Mouse (Mus musculus) intestine, embryonic 15.5 days (tissue): Measurements from ENCODE around the gene Vcp. TPM values are rescaled to one million over a fixed set of nuclear protein-coding genes. Genes with fewer than 3 reads are reported as not detected.

ENCODE experiments used
- ATAC-seq: fragments of 200-750 bp; cut with Nextera tagmentation; 2 replicates; pipeline ENCODE4 v1.8.0; 2017; ENCODE audit warnings: moderate TSS enrichment, moderate library complexity
- H3K27ac ChIP-seq: fragments of 300-500 bp; sonication (generic); 2 replicates; pipeline ENCODE4 v1.5.1; 2015; ENCODE audit warnings: mild to moderate bottlenecking, inconsistent platforms
- H3K27me3 ChIP-seq: fragments of 300-500 bp; sonication (generic); replicated peaks from 2 replicates; pipeline ENCODE4 v1.6.1; 2015; ENCODE audit warnings: inconsistent platforms
- H3K36me3 ChIP-seq: fragments of 300-500 bp; sonication (generic); 2 replicates; pipeline ENCODE4 v1.6.1; 2015; ENCODE audit warnings: inconsistent platforms
- H3K4me1 ChIP-seq: fragments of 300-500 bp; sonication (generic); replicated peaks from 2 replicates; pipeline ENCODE4 v1.6.1; 2015; ENCODE audit warnings: inconsistent platforms
- H3K4me2 ChIP-seq: fragments of 300-500 bp; sonication (generic); replicated peaks from 2 replicates; pipeline ENCODE4 v1.6.1; 2015; ENCODE audit warnings: mild to moderate bottlenecking, inconsistent platforms
- H3K4me3 ChIP-seq: fragments of 300-500 bp; sonication (generic); replicated peaks from 2 replicates; pipeline ENCODE4 v1.5.1; 2015; ENCODE audit warnings: inconsistent platforms
- H3K9ac ChIP-seq: fragments of 300-500 bp; sonication (generic); 2 replicates; pipeline ENCODE4 v1.6.1; 2015; ENCODE audit warnings: inconsistent platforms
- H3K9me3 ChIP-seq: fragments of 300-500 bp; sonication (generic); 2 replicates; pipeline ENCODE4 v1.6.1; 2016; ENCODE audit warnings: inconsistent platforms
- WGBS: fragments of 180-500 bp; shearing (Covaris S2); methylation state at CpG from one replicate; pipeline ENCODE4 v1.1.7; 2015; 5-methylcytosine and 5-hydroxymethylcytosine counted together
- polyA plus RNA-seq: library from polyadenylated mRNA; unstranded; fragments of >200 nt; fragmentation: Nextera tagmentation; extraction: Ambion mirVana; gene quantifications from 2 replicates; pipeline ENCODE4 v1.2.1, GENCODE M21; 2015

Gene Vcp
- polyA plus RNA-seq, 1 experiment from 2014 or later, result 483 TPM

GRCm38 (mm10) chr4:43038567-43039495 is 38.5 kb upstream of the Vcp start:
- no peaks in the 10 kb centered on the region for H3K27me3 ChIP-seq
- ATAC-seq, result no peak
- peak overlapping the region; percentile 67 for H3K4me3 ChIP-seq
- H3K9ac ChIP-seq, result peak overlapping the region; percentile 28; the same call in 1 of the 2 replicates
- H3K36me3 ChIP-seq, result peaks cover 3% of the 10 kb centered on the region; the same call in 1 of the 2 replicates
- H3K9me3 ChIP-seq, result no peaks in the 10 kb centered on the region
- H3K4me1 ChIP-seq, result peaks cover 11% of the 10 kb centered on the region
- WGBS, result 48% methylated on average over 15 of the region's 15 CpGs
- peak overlapping the region; percentile 83 for H3K4me2 ChIP-seq
- H3K27ac ChIP-seq, result no peak overlapping the region

DNA sequence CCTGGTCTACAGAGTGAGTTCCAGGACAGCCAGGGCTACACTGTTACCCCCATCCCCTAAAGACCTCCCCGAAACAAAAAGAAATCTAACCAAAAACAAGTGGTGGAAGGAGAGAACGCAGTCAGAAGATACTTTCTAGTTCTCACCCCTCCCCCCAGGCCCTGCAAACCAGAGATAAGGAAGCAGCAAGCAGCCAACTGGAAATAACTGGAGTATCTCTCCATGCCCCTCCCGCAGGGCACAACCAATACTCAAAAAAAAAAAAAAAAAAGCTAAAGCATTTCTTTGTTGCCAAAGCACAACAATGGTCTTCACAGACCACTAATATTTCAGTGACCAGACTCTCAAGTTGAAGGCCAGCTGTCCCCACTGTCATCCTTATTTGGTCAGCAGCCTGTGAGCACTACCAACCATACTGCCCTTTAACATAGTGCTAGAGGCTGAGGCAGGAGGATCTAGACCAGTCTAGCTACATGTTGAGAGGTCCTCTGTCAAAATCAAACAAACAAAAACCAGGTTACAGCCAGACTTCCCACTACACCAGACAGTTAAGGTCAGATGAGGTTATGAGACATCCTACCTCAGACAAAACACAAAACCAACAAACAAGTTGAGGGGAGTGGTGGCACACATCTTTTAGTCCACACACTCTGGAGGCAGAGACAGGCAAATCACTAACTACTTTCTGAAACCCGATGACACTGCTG is 37.7 kb upstream of the Vcp start:
- no peak overlapping the region for H3K27ac ChIP-seq
- WGBS, result 69% methylated on average over 4 of the region's 4 CpGs
- H3K27me3 ChIP-seq, result no peaks in the 10 kb centered on the region
- H3K4me2 ChIP-seq, result no peak overlapping the region
- H3K36me3 ChIP-seq, result peaks cover 3% of the 10 kb centered on the region; the same call in 1 of the 2 replicates
- no peak overlapping the region for H3K4me3 ChIP-seq
- no peak for ATAC-seq
- H3K9ac ChIP-seq, result no peak overlapping the region
- peaks cover 9% of the 10 kb centered on the region for H3K4me1 ChIP-seq
- H3K9me3 ChIP-seq, result no peaks in the 10 kb centered on the region

DNA sequence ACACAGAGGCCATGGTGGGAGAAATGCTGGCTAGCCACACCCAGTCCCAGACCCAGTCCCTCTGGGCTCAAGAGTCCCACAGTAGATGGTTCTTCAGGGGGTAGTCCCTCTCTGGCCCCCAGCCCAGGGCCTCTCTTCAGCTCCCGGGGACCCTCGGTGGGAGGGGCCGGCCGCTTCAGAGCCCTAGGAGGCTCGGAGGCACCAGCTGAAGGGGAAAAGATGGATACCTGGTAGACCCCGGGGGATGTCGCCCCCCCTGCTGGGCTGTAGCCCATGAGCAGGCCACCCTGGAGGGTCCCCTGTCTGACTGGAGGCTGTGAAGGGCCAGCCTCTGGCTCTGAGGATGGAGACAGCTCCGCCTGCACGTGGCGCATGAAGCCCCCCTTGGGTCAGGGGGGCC is 36.0 kb upstream of the Vcp start:
- Histone ChIP-seq H3K27ac (no peak overlapping the region), H3K9me3 (no peaks in the 10 kb centered on the region), H3K4me1 (peaks cover 9% of the 10 kb centered on the region), H3K9ac (no peak overlapping the region), H3K27me3 (no peaks in the 10 kb centered on the region), H3K4me3 (no peak overlapping the region), H3K4me2 (no peak overlapping the region), H3K36me3 (peaks cover 3% of the 10 kb centered on the region; the same call in 1 of the 2 replicates)
- no peak for ATAC-seq
- WGBS, result 95% methylated on average over 10 of the region's 10 CpGs

- Histone ChIP-seq H3K4me3 (no peak overlapping the region), H3K27me3 (no peaks in the 10 kb centered on the region), H3K4me1 (peaks cover 9% of the 10 kb centered on the region), H3K9me3 (no peaks in the 10 kb centered on the region), H3K36me3 (peaks cover 3% of the 10 kb centered on the region; the same call in 1 of the 2 replicates), H3K4me2 (no peak overlapping the region), H3K9ac (no peak overlapping the region), H3K27ac (no peak overlapping the region)
- 90% methylated on average over 6 of the region's 6 CpGs for WGBS
- no peak for ATAC-seq
Observed at GRCm38 (mm10) chr4:43035851-43036250, 35.5 kb upstream of the Vcp start.

- H3K36me3 ChIP-seq, result peaks cover 9% of the 10 kb centered on the region; the same call in 1 of the 2 replicates
- H3K9ac ChIP-seq, result no peak overlapping the region
- WGBS, result 86% methylated on average over 14 of the region's 14 CpGs
- peaks cover 9% of the 10 kb centered on the region for H3K4me1 ChIP-seq
- ATAC-seq, result no peak
- H3K4me2 ChIP-seq, result no peak overlapping the region
- no peaks in the 10 kb centered on the region for H3K27me3 ChIP-seq
- no peaks in the 10 kb centered on the region for H3K9me3 ChIP-seq
- no peak overlapping the region for H3K27ac ChIP-seq
- H3K4me3 ChIP-seq, result no peak overlapping the region
Observed at GRCm38 (mm10) chr4:43033481-43033880, 33.2 kb upstream of the Vcp start.

GRCm38 (mm10) chr4:43032501-43032900 is 32.2 kb upstream of the Vcp start:
- Histone ChIP-seq H3K4me3 (no peak overlapping the region), H3K36me3 (peaks cover 15% of the 10 kb centered on the region; the same call in 1 of the 2 replicates), H3K9ac (no peak overlapping the region), H3K9me3 (no peaks in the 10 kb centered on the region), H3K27me3 (no peaks in the 10 kb centered on the region), H3K4me1 (peaks cover 9% of the 10 kb centered on the region), H3K27ac (no peak overlapping the region), H3K4me2 (no peak overlapping the region)
- 71% methylated on average over 1 of the region's 1 CpGs for WGBS
- no peak for ATAC-seq

DNA sequence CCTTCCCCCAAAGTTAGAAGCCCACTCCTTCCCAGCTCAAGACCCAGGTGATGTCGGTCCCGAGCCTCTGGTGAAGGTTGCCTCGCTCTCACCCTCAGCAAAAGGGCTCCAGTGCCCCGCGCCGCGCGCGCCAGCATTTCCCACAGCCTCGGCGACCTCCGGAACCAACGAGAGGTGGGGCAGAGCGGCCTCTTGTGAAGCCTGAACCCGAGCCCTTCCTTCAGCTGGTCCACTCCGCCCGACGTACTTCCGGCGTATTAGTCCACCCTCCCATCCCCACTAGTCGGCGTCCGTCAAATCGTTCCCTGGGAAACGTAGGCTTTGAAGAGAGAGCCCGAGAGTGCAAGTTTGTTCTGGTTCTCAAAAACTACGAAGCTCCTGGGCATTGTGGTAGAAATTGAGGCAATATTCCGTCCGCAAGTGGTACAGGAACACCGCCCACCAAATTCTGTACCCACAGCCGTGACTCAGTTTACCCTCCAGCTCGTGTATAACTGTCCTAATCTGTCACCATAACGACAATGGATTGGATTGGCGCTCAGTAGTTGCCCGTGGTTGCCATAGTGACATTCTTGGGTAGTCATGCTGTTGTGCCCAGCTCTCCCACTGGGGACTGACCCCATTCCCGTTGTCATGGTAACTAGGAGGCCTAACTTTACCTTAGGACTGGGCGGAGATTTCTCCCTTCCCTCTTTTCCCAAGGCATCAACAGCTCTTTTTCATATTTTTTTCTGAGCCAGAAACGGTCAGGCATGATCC is 31.1 kb upstream of the Vcp start, which contains the start of gene Stoml2:
Stoml2 (minus strand) TSS at position 474 of the 759 bp plus-strand sequence.
- WGBS, result under 1% methylated on average over 38 of the region's 38 CpGs
- H3K4me1 ChIP-seq, result peaks cover 9% of the 10 kb centered on the region
- no peaks in the 10 kb centered on the region for H3K9me3 ChIP-seq
- H3K4me2 ChIP-seq, result peak within 1 kb of the TSS; percentile 84
- H3K36me3 ChIP-seq, result peaks cover 23% of the 10 kb centered on the region
- peak within 1 kb of the TSS; percentile 82 for H3K27ac ChIP-seq
- peak within 1 kb of the TSS; percentile 92 for H3K9ac ChIP-seq
- ATAC-seq, result peak; percentile 98
- H3K4me3 ChIP-seq, result peak within 1 kb of the TSS; percentile 77
- no peaks in the 10 kb centered on the region for H3K27me3 ChIP-seq

DNA sequence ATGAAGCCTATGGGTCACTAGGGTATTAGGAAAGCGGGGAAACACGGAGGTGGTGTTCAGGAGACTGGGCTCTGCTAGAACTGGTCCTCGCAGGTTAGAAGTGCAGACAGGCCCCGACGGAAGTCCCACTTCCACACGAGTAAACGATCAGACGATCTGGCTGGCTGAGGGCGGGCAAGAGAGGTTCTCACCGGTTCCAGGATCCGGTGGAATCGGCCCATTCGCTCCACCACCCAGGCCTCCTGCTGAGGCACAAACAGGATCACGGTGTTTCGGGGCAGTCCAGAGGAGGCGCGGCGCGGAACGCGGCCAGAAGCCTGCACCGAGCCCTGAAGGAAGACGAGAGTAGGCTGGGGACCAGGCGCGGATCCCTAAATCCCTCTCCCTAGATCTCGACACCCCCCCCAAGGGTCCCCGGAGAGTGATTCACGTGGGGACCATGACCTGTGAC is 30.5 kb upstream of the Vcp start:
- Histone ChIP-seq H3K4me1 (peaks cover 9% of the 10 kb centered on the region), H3K4me3 (peak overlapping the region; percentile 77), H3K27me3 (no peaks in the 10 kb centered on the region), H3K9me3 (no peaks in the 10 kb centered on the region), H3K4me2 (peak overlapping the region; percentile 84), H3K36me3 (peaks cover 21% of the 10 kb centered on the region), H3K27ac (peak overlapping the region; percentile 82), H3K9ac (peak overlapping the region; percentile 92)
- peak; percentile 75 for ATAC-seq
- WGBS, result 1% methylated on average over 28 of the region's 28 CpGs

- Histone ChIP-seq H3K9ac (peak overlapping the region; percentile 92), H3K36me3 (peaks cover 21% of the 10 kb centered on the region), H3K4me1 (peaks cover 9% of the 10 kb centered on the region), H3K27me3 (no peaks in the 10 kb centered on the region), H3K4me2 (peak overlapping the region; percentile 84), H3K4me3 (peak overlapping the region; percentile 77), H3K27ac (peak overlapping the region; percentile 82; the same call in 1 of the 2 replicates), H3K9me3 (no peaks in the 10 kb centered on the region)
- WGBS, result 67% methylated on average over 9 of the region's 9 CpGs
- no peak for ATAC-seq
Observed at GRCm38 (mm10) chr4:43030352-43030751, 30.0 kb upstream of the Vcp start.

DNA sequence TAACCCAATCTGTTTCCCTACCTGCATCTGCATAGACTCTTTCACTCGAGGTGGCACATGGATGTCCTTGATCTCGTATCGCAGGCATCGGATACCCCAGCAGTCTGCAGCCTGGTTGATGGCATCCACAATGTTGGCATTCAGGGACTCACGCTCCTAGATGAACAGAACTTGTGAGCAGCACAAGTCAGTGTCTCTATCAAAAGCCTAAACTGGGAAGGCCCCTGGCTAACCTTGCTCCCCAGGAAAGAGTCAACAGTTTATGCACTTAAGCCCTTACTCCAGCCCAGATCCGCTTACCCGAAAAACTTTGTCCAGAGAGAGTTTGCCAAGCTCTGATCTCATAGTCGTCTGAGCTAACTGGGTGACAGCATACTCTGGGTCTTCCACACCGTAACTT is 29.4 kb upstream of the Vcp start:
- 93% methylated on average over 9 of the region's 9 CpGs for WGBS
- Histone ChIP-seq H3K36me3 (peaks cover 21% of the 10 kb centered on the region), H3K9me3 (no peaks in the 10 kb centered on the region)

DNA sequence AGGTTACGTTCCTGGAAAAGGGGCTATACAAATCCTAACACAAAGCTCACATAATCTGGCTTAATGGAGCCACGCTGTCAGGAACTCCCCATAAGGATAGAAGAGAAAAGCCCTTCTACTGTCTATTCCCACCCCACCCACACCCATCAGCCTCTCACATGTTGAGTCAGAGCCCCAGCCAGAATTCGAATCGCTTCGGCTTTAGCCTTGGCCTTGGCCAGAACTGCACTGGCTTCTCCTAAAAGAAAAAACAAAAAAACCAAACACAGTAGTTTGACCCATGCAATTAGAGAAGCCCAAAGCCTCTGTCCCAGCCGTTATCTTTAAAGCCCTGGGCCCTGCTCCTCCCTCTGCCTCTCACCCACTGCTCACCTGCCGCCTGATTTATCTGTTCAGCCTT is 28.8 kb upstream of the Vcp start:
- Histone ChIP-seq H3K9ac (no peak overlapping the region), H3K9me3 (no peaks in the 10 kb centered on the region), H3K27ac (no peak overlapping the region), H3K36me3 (peaks cover 21% of the 10 kb centered on the region), H3K4me2 (no peak overlapping the region), H3K27me3 (no peaks in the 10 kb centered on the region), H3K4me3 (no peak overlapping the region), H3K4me1 (peaks cover 15% of the 10 kb centered on the region)
- WGBS, result 91% methylated on average over 7 of the region's 7 CpGs
- no peak for ATAC-seq

More for the DNA sequence above, 29.4 kb upstream of the Vcp start:
- no peak for ATAC-seq
- H3K27me3 ChIP-seq, result no peaks in the 10 kb centered on the region
- H3K27ac ChIP-seq, result no peak overlapping the region
- 0 out of 2 replicates have a peak overlapping the region, but pooled peaks have one; percentile 77 for H3K4me3 ChIP-seq
- peaks cover 10% of the 10 kb centered on the region for H3K4me1 ChIP-seq
- H3K9ac ChIP-seq, result no peak overlapping the region
- 0 out of 2 replicates have a peak overlapping the region, but pooled peaks have one; percentile 84 for H3K4me2 ChIP-seq
